Mouse (Mus musculus) C2C12 (cell line): ENCODE measurements around the gene Stx6. TPM values are rescaled to one million over a fixed set of nuclear protein-coding genes. Genes with fewer than 3 reads are reported as not detected.

Source experiments
- H3K27me3 ChIP-seq: one replicate; pipeline ENCODE4 v1.6.1; 2011; ENCODE audit not compliant: control insufficient read depth, insufficient read depth, insufficient read length
- H3K36me3 ChIP-seq: one replicate; pipeline ENCODE4 v1.6.1; 2011; ENCODE audit not compliant: control insufficient read depth, insufficient read depth
- H3K4me3 ChIP-seq: one replicate; pipeline ENCODE4 v1.5.1; 2011; ENCODE audit warnings: mild to moderate bottlenecking, control low read depth; ENCODE audit not compliant: poor library complexity, insufficient read depth, severe bottlenecking
- H3K79me2 ChIP-seq: one replicate; pipeline ENCODE4 v1.6.1; 2011; ENCODE audit not compliant: control insufficient read depth, insufficient read depth
- H3K79me3 ChIP-seq: one replicate; pipeline ENCODE4 v1.6.1; 2011; ENCODE audit warnings: low read depth, control low read depth
- H3ac ChIP-seq: one replicate; pipeline ENCODE3; 2011; ENCODE audit warnings: low read depth; ENCODE audit not compliant: control insufficient read depth, insufficient read length
- CEBPB ChIP-seq: IDR thresholded peaks from one replicate; pipeline ENCODE4 v1.6.1; 2011; ENCODE audit warnings: low read depth, mild to moderate bottlenecking, control low read depth, moderate library complexity
- CTCF ChIP-seq: IDR thresholded peaks from one replicate; pipeline ENCODE4 v1.5.1; 2011; ENCODE audit not compliant: control insufficient read depth, insufficient read depth, insufficient read length
- FOSL1 ChIP-seq: IDR thresholded peaks from one replicate; pipeline ENCODE4 v1.8.0; 2011; ENCODE audit warnings: mild to moderate bottlenecking, low read length; ENCODE audit not compliant: poor library complexity, insufficient read depth, severe bottlenecking
- MAX ChIP-seq: IDR thresholded peaks from one replicate; pipeline ENCODE4 v1.6.1; 2011; ENCODE audit warnings: mild to moderate bottlenecking, control low read depth
- MYOD1 ChIP-seq: IDR thresholded peaks from one replicate; pipeline ENCODE4 v1.6.1; 2011; ENCODE audit warnings: low read depth; ENCODE audit not compliant: control insufficient read depth, insufficient read length
- MYOG ChIP-seq: IDR thresholded peaks from one replicate; pipeline ENCODE4 v1.6.1; 2011; ENCODE audit not compliant: control insufficient read depth, insufficient read length; ENCODE audit errors: extremely low read depth
- USF1 ChIP-seq: IDR thresholded peaks from one replicate; pipeline ENCODE4 v1.6.1; 2011; ENCODE audit warnings: low read depth, mild to moderate bottlenecking, control low read depth, moderate library complexity
- polyA plus RNA-seq: library from polyadenylated mRNA; unstranded; fragments of >200 nt; fragmentation: generic; extraction: Trizol; gene quantifications from one replicate; pipeline ENCODE4 v1.2.1, GENCODE M21; 2012; ENCODE audit warnings: missing spikeins

Gene Stx6
- polyA plus RNA-seq, 1 experiment: 30.5 TPM

- Histone ChIP-seq H3K4me3 (no peak overlapping the region), H3K27me3 (no peaks in the 10 kb centered on the region), H3K79me3 (no peaks in the 10 kb centered on the region), H3ac (no peak overlapping the region), H3K79me2 (no peaks in the 10 kb centered on the region), H3K36me3 (no peaks in the 10 kb centered on the region)
- TF ChIP-seq CEBPB (no peak), MYOD1 (no peak), MYOG (no peak), MAX (no peak), FOSL1 (no peak), CTCF (no peak), USF1 (no peak)
Measured at GRCm38 (mm10) chr1:155213912-155214311, 55.4 kb downstream of the Stx6 start.

- H3ac ChIP-seq: no peak overlapping the region
- no peaks in the 10 kb centered on the region for H3K27me3 ChIP-seq
- TF ChIP-seq CEBPB (peak; percentile 53), USF1 (no peak), MYOD1 (peak; percentile 84), FOSL1 (no peak), MAX (peak; percentile 13), CTCF (no peak), MYOG (no peak)
- H3K79me3 ChIP-seq: no peaks in the 10 kb centered on the region
- no peaks in the 10 kb centered on the region for H3K36me3 ChIP-seq
- H3K4me3 ChIP-seq: no peak overlapping the region
- H3K79me2 ChIP-seq: no peaks in the 10 kb centered on the region
Measured at GRCm38 (mm10) chr1:155215066-155215764, 56.7 kb downstream of the Stx6 start.

GRCm38 (mm10) chr1:155216313-155216712 is 57.8 kb downstream of the Stx6 start:
- no peaks in the 10 kb centered on the region for H3K79me3 ChIP-seq
- TF ChIP-seq USF1 (no peak), MYOG (no peak), FOSL1 (no peak), MYOD1 (no peak)

GRCm38 (mm10) chr1:155216844-155217243 is 58.3 kb downstream of the Stx6 start:
- Histone ChIP-seq H3K36me3 (no peaks in the 10 kb centered on the region), H3K27me3 (no peaks in the 10 kb centered on the region), H3K79me3 (no peaks in the 10 kb centered on the region), H3ac (no peak overlapping the region), H3K4me3 (no peak overlapping the region), H3K79me2 (no peaks in the 10 kb centered on the region)
- no peak for TF ChIP-seq MAX
- no peak for TF ChIP-seq CEBPB
- no peak for TF ChIP-seq MYOD1
- no peak for TF ChIP-seq FOSL1
- TF ChIP-seq MYOG: no peak
- TF ChIP-seq USF1: no peak
- TF ChIP-seq CTCF: no peak

More at GRCm38 (mm10) chr1:155216313-155216712, 57.8 kb downstream of the Stx6 start:
- no peaks in the 10 kb centered on the region for H3K27me3 ChIP-seq
- no peak overlapping the region for H3ac ChIP-seq
- H3K4me3 ChIP-seq: no peak overlapping the region
- no peaks in the 10 kb centered on the region for H3K36me3 ChIP-seq
- H3K79me2 ChIP-seq: no peaks in the 10 kb centered on the region

GRCm38 (mm10) chr1:155217865-155218541 is 59.5 kb downstream of the Stx6 start:
- Histone ChIP-seq H3K27me3 (no peaks in the 10 kb centered on the region), H3K36me3 (no peaks in the 10 kb centered on the region), H3ac (no peak overlapping the region), H3K79me2 (no peaks in the 10 kb centered on the region), H3K79me3 (no peaks in the 10 kb centered on the region), H3K4me3 (no peak overlapping the region)
- no peak for TF ChIP-seq FOSL1
- no peak for TF ChIP-seq MAX
- no peak for TF ChIP-seq MYOG
- no peak for TF ChIP-seq USF1
- TF ChIP-seq CEBPB: no peak
- no peak for TF ChIP-seq MYOD1
- peak; percentile 54 for TF ChIP-seq CTCF

GRCm38 (mm10) chr1:155218924-155219323 is 60.4 kb downstream of the Stx6 start:
- Histone ChIP-seq H3K27me3 (no peaks in the 10 kb centered on the region), H3K36me3 (no peaks in the 10 kb centered on the region), H3K79me2 (no peaks in the 10 kb centered on the region), H3K79me3 (no peaks in the 10 kb centered on the region), H3ac (no peak overlapping the region), H3K4me3 (no peak overlapping the region)
- no peak for TF ChIP-seq MYOG
- TF ChIP-seq MAX: no peak
- TF ChIP-seq USF1: no peak
- no peak for TF ChIP-seq CTCF
- TF ChIP-seq MYOD1: no peak
